Mouse (Mus musculus) T-helper 2 cell (primary cell): ENCODE results near the gene Nod2.

Source experiments
- in situ Hi-C: fragments of 300-600 bp; cut with MboI, MseI; formaldehyde crosslinking; loops from one replicate; pipeline ENCODE4 v1.15.1; 2025; ENCODE audit warnings: high pct_unique_total_duplicates

Nod2 gene

GRCm38 (mm10) chr8:88646837-88647778 is at the start of gene Nod2:
Nod2 (plus strand) TSS chr8:88647315.
- in situ Hi-C loops: no loop called here

DNA sequence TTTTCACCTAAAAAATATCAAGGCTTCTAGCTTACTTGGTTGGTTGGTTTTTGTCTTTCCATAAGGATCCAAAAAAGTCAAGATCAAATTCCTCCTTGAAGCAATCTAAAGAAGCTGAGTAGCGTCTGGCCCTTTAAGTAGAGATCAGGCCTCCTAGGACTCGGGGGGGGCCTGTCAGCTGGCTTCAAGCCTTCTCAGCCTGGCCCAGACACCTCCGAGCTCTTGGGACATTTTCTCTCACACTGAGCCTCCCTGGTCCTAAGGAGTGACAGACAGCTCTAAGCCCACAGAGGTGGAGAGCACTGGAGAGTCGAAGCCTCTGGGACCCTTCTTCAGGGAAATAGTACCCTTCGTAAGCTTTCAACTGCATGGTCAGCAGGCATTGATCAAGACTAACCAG is 48.5 kb upstream of the Nod2 start:
- in situ Hi-C loops: loop anchor here (25.0 kb wide), 1 partner anchor 1189 kb away; no protein-coding TSS in a partner anchor

DNA sequence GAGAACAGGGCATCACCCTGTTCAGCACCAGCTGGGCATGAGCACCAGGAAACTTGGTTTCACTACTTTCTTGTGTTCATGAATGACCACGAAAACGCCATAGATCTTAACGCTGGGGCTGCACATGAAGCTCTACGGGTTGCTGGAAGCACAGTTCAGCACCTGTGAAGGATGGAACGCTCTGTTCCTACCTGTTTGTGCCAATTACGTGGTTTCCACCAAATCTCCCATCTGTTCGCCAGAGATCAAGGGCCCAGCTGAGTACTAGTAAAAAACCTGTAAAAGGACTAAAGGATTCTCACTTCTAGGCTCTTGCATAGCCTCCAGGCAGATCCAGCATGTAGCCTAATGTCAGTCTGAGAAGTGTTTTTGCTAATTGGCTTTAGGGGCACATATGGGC is 47.6 kb upstream of the Nod2 start:
- in situ Hi-C loops: loop anchor here (25.0 kb wide), 1 partner anchor 1188 kb away; no protein-coding TSS in a partner anchor

DNA sequence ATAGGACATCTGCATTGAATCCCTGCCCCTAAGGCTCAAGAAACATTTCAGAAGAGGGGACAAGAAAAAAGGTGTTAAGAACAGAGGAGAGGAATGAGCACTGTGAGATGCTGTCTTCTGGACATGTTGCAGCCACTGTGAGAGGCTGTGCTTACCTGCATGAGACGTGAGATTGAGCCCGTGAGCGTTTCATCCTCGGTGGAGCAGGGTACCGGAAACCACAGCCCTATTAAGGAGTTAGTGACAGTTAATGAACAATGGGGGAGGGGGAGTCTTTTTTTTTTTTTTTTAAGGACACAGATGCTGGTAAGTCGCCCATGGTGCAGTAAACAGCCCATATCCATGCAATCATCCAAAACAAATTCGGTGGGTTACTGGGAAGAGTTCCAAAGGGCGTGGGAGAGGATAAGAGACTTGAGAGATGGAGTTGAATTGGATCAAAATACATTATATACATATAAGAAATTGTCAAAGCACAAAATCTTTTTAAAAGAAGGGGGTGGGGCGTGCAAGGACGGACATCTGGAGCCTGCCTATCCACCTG is 43.6 kb upstream of the Nod2 start:
- in situ Hi-C loops: no loop called here

DNA sequence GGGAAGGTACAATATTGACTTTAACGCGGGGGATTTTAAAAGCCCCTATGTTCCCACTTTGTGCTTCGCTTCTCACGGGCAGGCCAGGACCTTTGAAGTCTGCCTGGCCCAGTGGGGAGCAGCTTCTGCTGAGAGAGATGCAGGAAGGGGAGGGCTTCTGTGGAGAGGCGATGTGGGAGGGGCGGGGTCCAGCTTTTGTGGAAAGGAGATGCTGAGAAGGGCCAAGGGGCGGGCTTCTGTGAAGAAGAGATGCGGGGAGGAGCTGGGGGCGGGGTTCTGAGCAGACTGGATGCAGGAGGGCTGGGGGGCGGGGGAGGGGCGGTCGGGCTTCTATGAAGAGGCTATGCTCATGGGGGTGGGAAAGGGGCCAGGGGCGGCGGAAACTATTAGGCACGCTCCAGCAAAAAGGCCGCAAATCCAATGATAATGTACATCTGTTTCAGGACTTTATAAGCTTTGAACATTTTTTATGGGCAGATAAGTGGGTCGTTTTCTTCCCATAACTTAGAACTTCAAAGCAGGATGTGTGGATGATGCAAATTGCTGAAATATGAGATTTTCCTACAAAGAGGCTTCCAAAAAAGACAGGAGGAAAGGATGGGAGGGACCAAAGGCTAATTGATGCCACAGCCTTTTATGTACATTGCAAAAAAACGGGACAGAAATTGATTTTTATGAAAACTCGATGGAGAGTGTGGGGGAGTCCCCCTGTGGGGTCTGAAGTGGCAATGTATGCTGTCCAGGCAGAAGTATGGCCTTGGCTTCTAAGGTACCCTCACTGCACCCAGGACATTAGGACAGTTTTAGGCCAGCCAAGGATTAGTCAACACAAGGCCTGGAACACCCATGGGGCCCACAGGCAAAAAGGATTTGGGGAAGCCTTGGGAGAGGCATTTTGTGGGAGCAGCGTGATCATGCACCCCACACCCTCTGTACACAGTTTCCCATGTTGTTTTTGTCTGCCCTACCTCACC is 42.8 kb upstream of the Nod2 start:
- in situ Hi-C loops: no loop called here

- in situ Hi-C loops: no loop called here
Observed at GRCm38 (mm10) chr8:88605361-88606040, 41.6 kb upstream of the Nod2 start.

- in situ Hi-C loops: no loop called here
Observed at GRCm38 (mm10) chr8:88609036-88609435, 38.1 kb upstream of the Nod2 start.

- in situ Hi-C loops: no loop called here
Observed at GRCm38 (mm10) chr8:88610271-88610670, 36.8 kb upstream of the Nod2 start.

DNA sequence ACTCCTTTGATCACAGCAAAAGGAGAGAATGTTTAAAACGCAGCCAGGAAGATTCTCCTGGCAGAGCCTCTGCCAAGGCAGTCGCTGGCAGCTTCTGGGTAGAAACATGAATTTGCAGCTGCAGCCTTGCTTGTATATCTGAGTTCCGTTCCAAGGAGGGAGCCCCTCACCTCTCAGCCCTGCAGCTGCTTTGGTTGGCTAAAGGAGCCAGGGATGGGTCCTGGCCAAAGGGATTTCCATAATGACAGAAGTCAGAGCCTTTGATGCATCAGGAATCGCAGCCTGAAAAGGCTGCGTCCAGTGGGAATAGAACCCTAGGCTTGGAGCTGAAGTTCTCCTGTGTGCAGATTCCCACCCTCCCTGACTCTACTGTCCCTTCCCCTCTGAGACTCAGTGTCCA is 32.1 kb upstream of the Nod2 start:
- in situ Hi-C loops: no loop called here

- in situ Hi-C loops: no loop called here
Observed at GRCm38 (mm10) chr8:88618612-88619011, 28.5 kb upstream of the Nod2 start.

DNA sequence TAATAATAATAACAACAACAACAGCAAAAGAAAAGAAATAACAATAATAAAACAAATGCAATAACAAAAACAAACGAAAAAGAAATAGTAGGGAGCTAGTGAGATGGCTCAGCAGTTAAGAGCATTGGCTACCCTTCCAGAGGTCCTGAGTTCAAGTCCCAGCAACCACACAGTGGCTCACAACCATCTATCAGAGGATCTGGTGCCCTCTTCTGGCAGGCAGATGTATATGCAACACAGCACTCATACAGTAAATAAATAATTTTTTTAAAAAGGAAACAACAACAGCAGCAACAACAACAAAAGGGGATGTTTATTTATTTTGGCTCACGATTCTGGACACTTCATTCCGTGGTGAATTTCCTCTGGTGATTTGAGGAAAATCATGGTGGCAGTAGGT is 27.6 kb upstream of the Nod2 start:
- in situ Hi-C loops: no loop called here

DNA sequence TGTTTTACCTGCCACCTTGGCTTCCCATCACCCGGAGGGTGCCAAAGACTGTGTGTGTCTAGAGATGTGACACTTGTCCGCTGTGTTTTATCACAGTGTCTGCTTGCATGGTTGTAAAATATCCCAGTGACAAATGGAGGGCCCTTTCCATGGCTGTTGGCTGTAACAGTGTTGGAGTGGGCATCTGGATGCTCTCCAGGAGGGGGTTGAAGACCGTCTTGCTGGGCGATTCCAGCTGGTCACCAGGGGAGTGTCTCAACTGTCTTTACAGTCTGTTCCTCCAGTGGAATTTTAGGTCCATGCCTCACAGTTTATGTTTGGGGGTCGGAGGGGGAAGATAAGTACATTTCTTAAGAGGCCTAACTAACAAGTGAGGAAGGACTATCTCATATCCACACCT is 26.2 kb upstream of the Nod2 start:
- in situ Hi-C loops: loop anchor here (10.0 kb wide), 1 partner anchor 236 kb away; no protein-coding TSS in a partner anchor

- in situ Hi-C loops: loop anchor here (10.0 kb wide), 1 partner anchor 237 kb away; no protein-coding TSS in a partner anchor
Observed at GRCm38 (mm10) chr8:88621408-88621807, 25.7 kb upstream of the Nod2 start.

DNA sequence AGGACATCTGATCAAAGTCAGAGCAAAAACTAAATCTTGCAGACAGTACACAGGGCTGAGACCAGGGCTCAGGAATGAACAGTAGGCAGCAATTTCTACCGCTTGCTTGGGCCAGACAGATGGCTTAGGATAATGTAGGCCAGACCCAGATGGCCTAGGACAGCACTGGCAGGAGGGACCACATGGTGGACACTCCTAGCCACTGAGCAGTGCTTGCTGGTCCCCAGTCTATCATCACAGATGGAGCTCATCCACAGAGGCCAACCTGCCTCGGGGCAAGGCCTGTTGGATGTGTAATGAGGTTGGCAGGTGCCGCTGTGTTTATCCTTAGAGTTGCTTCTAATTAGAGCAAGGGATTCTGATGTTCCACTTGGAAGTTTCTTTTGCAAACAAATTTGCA is 23.8 kb upstream of the Nod2 start:
- in situ Hi-C loops: loop anchor here (10.0 kb wide), 1 partner anchor 239 kb away; no protein-coding TSS in a partner anchor

GRCm38 (mm10) chr8:88624276-88624675 is 22.8 kb upstream of the Nod2 start:
- in situ Hi-C loops: loop anchor here (10.0 kb wide), 1 partner anchor 239 kb away; no protein-coding TSS in a partner anchor

DNA sequence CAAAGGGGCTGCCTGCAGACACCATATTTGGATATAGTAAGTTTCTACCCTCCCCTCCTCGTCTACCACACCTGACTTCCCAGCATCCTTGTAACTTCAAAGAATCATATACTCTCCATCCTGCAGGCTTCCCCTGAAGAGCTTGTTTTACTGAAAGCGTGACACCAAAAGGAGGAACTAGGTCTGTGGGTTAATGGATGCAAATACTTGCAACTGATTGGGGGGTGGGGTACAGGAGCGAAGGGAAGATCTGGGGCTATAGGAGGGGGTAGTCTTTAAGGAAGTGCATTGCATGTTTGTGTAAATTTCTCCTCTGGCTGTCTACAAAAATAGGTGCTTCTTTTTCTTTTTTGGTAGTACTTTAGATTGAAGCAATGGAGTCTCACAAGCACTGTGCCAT is 20.7 kb upstream of the Nod2 start:
- in situ Hi-C loops: loop anchor here (10.0 kb wide), 1 partner anchor 242 kb away; no protein-coding TSS in a partner anchor

DNA sequence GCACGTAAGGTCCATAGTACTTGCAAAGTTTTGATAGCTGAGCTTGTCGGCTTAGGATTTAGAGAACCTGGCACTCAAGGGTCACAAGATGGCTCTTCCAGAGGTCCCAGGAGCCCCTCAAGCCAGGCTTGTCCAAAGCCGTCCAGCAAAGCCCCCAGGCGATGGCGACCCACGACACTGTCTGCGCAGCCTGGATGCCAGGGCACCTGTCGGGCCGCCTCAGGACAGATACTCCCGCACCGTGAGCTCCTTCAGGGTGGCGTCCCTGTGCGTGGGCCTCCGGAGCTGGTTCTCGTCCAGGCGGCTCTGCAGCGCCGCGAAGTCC is 20.2 kb upstream of the Nod2 start:
- in situ Hi-C loops: loop anchor here (10.0 kb wide), 1 partner anchor 242 kb away; no protein-coding TSS in a partner anchor

- in situ Hi-C loops: loop anchor here (10.0 kb wide), 1 partner anchor 243 kb away; no protein-coding TSS in a partner anchor
Observed at GRCm38 (mm10) chr8:88627265-88627991, 19.7 kb upstream of the Nod2 start.

DNA sequence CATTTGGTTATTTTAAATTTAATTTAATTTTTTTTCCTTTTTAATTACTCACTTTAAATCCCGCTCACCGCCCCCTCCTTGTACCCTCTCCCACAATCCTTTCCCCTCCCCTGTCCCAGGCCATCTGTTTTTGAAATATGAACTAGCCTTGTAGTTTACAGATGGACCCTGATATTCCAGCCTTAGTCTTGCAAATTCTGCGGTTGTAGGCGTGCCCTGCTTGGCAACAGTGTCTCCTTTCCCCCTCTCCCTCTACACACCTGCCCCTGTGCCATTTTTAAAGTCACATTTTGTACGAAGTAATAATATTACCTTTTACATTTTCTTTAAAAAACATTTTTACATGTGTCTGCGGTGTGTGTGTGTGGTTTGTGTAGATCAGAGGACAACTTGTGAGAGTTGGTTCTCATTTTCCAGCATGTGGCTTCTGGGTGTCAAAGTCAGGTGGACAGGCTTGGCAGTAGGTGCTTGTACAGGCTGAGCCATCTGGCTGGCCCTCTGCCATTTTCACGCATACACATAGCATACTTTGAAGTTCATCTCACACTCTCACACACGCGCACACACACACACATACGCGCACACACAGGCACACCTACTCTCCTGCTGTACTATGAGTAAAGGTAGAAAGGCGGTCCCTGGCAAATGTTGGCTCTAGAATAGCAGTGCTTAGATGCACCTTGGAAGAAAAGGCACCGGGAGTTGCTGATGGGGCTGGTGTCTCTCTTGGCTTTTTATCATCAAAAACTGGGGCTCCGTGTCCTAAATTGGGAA is 18.9 kb upstream of the Nod2 start:
- in situ Hi-C loops: loop anchor here (10.0 kb wide), 1 partner anchor 243 kb away; no protein-coding TSS in a partner anchor
